Mouse (Mus musculus) midbrain, embryonic 16.5 days (tissue): ENCODE results near the gene Trpm1. TPM values are rescaled to one million over a fixed set of nuclear protein-coding genes. Genes with fewer than 3 reads are reported as not detected.

Experiments used
- ATAC-seq: fragments of 200-750 bp; cut with Nextera tagmentation; 2 replicates; pipeline ENCODE4 v1.8.0; 2017; ENCODE audit warnings: moderate TSS enrichment
- H3K27ac ChIP-seq: fragments of 300-500 bp; sonication (generic); 2 replicates; pipeline ENCODE4 v1.5.1; 2014; ENCODE audit warnings: mild to moderate bottlenecking, low read length, mixed read lengths
- H3K27me3 ChIP-seq: fragments of 300-500 bp; sonication (generic); 2 replicates; pipeline ENCODE4 v1.6.1; 2014; ENCODE audit warnings: low read depth, low read length, mixed read lengths; ENCODE audit not compliant: control insufficient read depth, insufficient read depth
- H3K36me3 ChIP-seq: fragments of 300-500 bp; sonication (generic); 2 replicates; pipeline ENCODE4 v1.6.1; 2014; ENCODE audit warnings: mild to moderate bottlenecking, low read length, moderate library complexity, mixed read lengths; ENCODE audit not compliant: control insufficient read depth, insufficient read depth
- H3K4me1 ChIP-seq: fragments of 300-500 bp; sonication (generic); 2 replicates; pipeline ENCODE4 v1.6.1; 2014; ENCODE audit warnings: mild to moderate bottlenecking, low read length, mixed read lengths; ENCODE audit not compliant: control insufficient read depth, insufficient read depth
- H3K4me2 ChIP-seq: fragments of 300-500 bp; sonication (generic); 2 replicates; pipeline ENCODE4 v1.6.1; 2014; ENCODE audit warnings: mild to moderate bottlenecking, low read length, mixed read lengths
- H3K4me3 ChIP-seq: fragments of 300-500 bp; sonication (generic); 2 replicates; pipeline ENCODE4 v1.5.1; 2014; ENCODE audit warnings: low read depth, mild to moderate bottlenecking, low read length, moderate library complexity, mixed read lengths
- H3K9ac ChIP-seq: fragments of 300-500 bp; sonication (generic); 2 replicates; pipeline ENCODE4 v1.6.1; 2014; ENCODE audit warnings: low read depth, low read length, mixed read lengths
- H3K9me3 ChIP-seq: fragments of 300-500 bp; sonication (generic); replicated peaks from 2 replicates; pipeline ENCODE4 v1.6.1; 2014; ENCODE audit warnings: mild to moderate bottlenecking, low read length, mixed read lengths; ENCODE audit not compliant: control insufficient read depth, poor library complexity, severe bottlenecking
- WGBS: fragments of 180-500 bp; shearing (Covaris S2); extraction: QIAGEN DNeasy Blood & Tissue Kit; methylation state at CpG from one replicate; pipeline ENCODE4 v1.1.7; 2014; 5-methylcytosine and 5-hydroxymethylcytosine counted together
- polyA plus RNA-seq: library from polyadenylated mRNA; unstranded; fragments of >200 nt; fragmentation: Nextera tagmentation; extraction: Ambion mirVana; gene quantifications from 2 replicates; pipeline ENCODE4 v1.2.1, GENCODE M21; 2015

Trpm1 gene
- polyA plus RNA-seq, 1 experiment from 2014 or later: 0.20 TPM

DNA sequence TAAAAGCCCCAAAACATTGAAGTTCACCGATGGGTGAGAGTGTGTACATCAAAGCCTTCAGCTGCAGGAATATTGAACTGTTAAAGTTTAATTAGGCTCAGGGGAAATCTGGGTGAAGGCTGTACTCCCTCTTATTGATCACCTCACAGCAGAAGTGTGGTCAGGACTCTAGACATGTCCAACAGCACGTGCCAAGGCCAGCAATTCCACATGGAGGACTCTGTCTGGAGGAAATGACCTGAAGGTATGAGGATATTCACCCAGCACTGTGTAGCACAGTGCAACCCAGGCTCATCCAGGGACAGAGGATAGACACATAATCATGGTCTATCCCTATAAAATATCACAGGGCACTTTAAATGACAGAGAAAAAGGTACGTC is 32.3 kb downstream of the Trpm1 start:
- no peak overlapping the region for H3K4me3 ChIP-seq
- no peaks in the 10 kb centered on the region for H3K9me3 ChIP-seq
- 72% methylated on average over 3 of the region's 3 CpGs for WGBS
- no peak overlapping the region for H3K9ac ChIP-seq
- no peaks in the 10 kb centered on the region for H3K27me3 ChIP-seq
- peak; percentile 42 for ATAC-seq
- no peak overlapping the region for H3K4me2 ChIP-seq
- no peak overlapping the region for H3K27ac ChIP-seq
- no peaks in the 10 kb centered on the region for H3K36me3 ChIP-seq
- peaks cover 3% of the 10 kb centered on the region; the same call in 1 of the 2 replicates for H3K4me1 ChIP-seq

DNA sequence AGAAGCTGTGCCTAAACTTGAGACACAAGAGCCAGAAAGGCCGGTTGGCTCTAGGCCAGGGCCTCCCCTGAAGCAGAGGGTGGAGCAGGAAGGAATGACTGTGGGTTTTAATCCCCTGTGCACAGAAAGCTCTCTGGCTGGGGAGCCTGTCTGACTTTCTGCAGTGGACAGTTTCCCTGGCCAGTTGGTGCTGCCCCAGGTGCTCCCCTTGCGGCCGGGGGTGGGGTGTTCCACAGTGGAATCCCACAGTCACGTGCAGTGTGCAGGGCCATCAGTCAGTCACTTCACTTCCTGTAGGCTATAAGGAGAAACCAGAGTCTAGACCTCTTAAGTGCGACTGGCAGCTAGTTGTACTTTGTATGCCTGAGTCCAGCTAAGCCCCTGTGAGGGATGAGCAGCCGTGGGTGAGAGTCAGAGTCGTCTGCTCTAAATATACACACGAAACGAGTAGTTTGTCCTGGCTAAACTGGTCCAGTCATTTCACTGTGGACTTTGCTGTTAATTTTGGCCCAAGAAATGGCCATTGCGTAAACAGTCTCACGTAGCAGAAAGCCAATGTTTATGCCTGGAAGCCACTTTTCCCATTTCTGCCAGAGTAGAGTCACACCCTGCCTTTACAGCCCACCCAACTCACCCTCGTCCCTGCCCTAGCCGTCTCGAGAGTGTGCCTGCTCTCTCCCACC is 38.8 kb downstream of the Trpm1 start:
- Histone ChIP-seq H3K4me2 (no peak overlapping the region), H3K9me3 (no peaks in the 10 kb centered on the region), H3K27me3 (no peaks in the 10 kb centered on the region), H3K36me3 (no peaks in the 10 kb centered on the region), H3K4me1 (no peaks in the 10 kb centered on the region), H3K9ac (no peak overlapping the region), H3K27ac (no peak overlapping the region), H3K4me3 (no peak overlapping the region)
- WGBS: 63% methylated on average over 14 of the region's 14 CpGs
- no peak for ATAC-seq

GRCm38 (mm10) chr7:64193476-64193875 is 39.8 kb downstream of the Trpm1 start:
- no peak overlapping the region for H3K4me3 ChIP-seq
- H3K27ac ChIP-seq: no peak overlapping the region
- H3K9ac ChIP-seq: no peak overlapping the region
- H3K27me3 ChIP-seq: no peaks in the 10 kb centered on the region
- H3K4me2 ChIP-seq: no peak overlapping the region
- 38% methylated on average over 5 of the region's 5 CpGs for WGBS
- no peak for ATAC-seq
- H3K4me1 ChIP-seq: no peaks in the 10 kb centered on the region
- no peaks in the 10 kb centered on the region for H3K36me3 ChIP-seq
- H3K9me3 ChIP-seq: no peaks in the 10 kb centered on the region

GRCm38 (mm10) chr7:64196114-64196513 is 42.5 kb downstream of the Trpm1 start:
- Histone ChIP-seq H3K9ac (no peak overlapping the region), H3K36me3 (no peaks in the 10 kb centered on the region), H3K9me3 (no peaks in the 10 kb centered on the region), H3K4me2 (no peak overlapping the region), H3K27ac (no peak overlapping the region), H3K4me3 (no peak overlapping the region), H3K4me1 (no peaks in the 10 kb centered on the region), H3K27me3 (no peaks in the 10 kb centered on the region)
- no peak for ATAC-seq
- WGBS: 80% methylated on average over 3 of the region's 3 CpGs

GRCm38 (mm10) chr7:64208700-64209099 is 55.1 kb downstream of the Trpm1 start:
- no peak overlapping the region for H3K4me2 ChIP-seq
- 53% methylated on average over 5 of the region's 5 CpGs for WGBS
- ATAC-seq: no peak
- no peaks in the 10 kb centered on the region for H3K9me3 ChIP-seq
- no peaks in the 10 kb centered on the region for H3K36me3 ChIP-seq
- H3K27ac ChIP-seq: no peak overlapping the region
- no peak overlapping the region for H3K4me3 ChIP-seq
- no peaks in the 10 kb centered on the region for H3K27me3 ChIP-seq
- no peaks in the 10 kb centered on the region for H3K4me1 ChIP-seq
- H3K9ac ChIP-seq: no peak overlapping the region

GRCm38 (mm10) chr7:64212870-64213269 is 59.2 kb downstream of the Trpm1 start:
- 91% methylated on average over 4 of the region's 4 CpGs for WGBS
- Histone ChIP-seq H3K27me3 (no peaks in the 10 kb centered on the region), H3K27ac (no peak overlapping the region), H3K4me2 (no peak overlapping the region), H3K36me3 (no peaks in the 10 kb centered on the region), H3K4me3 (no peak overlapping the region), H3K9ac (no peak overlapping the region), H3K9me3 (no peaks in the 10 kb centered on the region), H3K4me1 (no peaks in the 10 kb centered on the region)
- ATAC-seq: no peak

DNA sequence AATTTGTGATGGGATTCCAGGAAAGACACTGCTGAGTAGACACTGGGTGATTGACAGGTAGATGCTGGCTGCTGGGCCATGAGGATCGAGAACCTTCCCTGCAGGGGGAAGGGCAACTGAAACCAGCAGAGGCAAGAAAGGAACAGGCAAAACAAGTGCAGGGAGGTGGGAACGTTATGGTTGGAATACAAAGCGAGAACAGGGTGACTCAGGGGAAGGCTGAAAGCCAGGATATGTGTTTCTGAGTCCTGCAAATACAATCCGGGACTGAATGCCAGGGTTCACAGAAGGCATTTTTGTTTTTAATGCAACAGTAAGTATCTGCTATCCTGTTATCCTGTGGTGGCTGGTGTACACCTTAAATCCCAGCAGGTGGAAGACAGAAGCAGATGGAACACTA is 60.4 kb downstream of the Trpm1 start:
- H3K9ac ChIP-seq: no peak overlapping the region
- H3K9me3 ChIP-seq: no peaks in the 10 kb centered on the region
- WGBS: 63% methylated on average over 4 of the region's 4 CpGs
- ATAC-seq: no peak
- no peak overlapping the region for H3K4me2 ChIP-seq
- no peak overlapping the region for H3K27ac ChIP-seq
- no peaks in the 10 kb centered on the region for H3K4me1 ChIP-seq
- no peaks in the 10 kb centered on the region for H3K36me3 ChIP-seq
- H3K4me3 ChIP-seq: no peak overlapping the region
- no peaks in the 10 kb centered on the region for H3K27me3 ChIP-seq

DNA sequence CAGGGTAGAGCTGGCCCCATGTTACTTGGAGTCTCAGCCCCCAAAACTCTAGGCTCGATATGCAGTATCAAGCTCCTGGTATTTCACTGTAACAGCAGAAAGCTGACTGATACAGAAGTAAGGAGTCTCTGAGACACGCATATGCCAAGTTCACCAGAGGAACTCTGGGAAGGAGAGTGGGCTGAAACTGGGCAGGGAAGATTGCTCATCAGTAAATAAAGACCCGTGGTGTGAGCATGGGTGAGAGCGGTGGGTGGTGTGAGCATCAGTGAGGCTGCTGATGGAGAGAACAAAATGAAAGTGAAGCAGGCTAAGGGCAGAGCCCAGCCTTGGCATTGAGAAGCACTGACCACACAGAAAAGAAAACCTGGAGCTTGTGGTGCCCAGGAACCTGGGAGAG is 62.0 kb downstream of the Trpm1 start:
- H3K9me3 ChIP-seq: no peaks in the 10 kb centered on the region
- no peaks in the 10 kb centered on the region for H3K36me3 ChIP-seq
- H3K27me3 ChIP-seq: no peaks in the 10 kb centered on the region
- no peak overlapping the region for H3K4me3 ChIP-seq
- no peak for ATAC-seq
- no peak overlapping the region for H3K4me2 ChIP-seq
- WGBS: 85% methylated on average over 4 of the region's 4 CpGs
- H3K9ac ChIP-seq: no peak overlapping the region
- no peaks in the 10 kb centered on the region for H3K4me1 ChIP-seq
- H3K27ac ChIP-seq: no peak overlapping the region

- no peak for ATAC-seq
- Histone ChIP-seq H3K4me2 (no peak overlapping the region), H3K4me3 (no peak overlapping the region), H3K9me3 (no peaks in the 10 kb centered on the region), H3K4me1 (no peaks in the 10 kb centered on the region), H3K27me3 (no peaks in the 10 kb centered on the region), H3K27ac (no peak overlapping the region), H3K9ac (no peak overlapping the region), H3K36me3 (no peaks in the 10 kb centered on the region)
- 90% methylated on average over 7 of the region's 7 CpGs for WGBS
Measured at GRCm38 (mm10) chr7:64217428-64217827, 63.8 kb downstream of the Trpm1 start.
